Mouse (Mus musculus) heart, embryonic 12.5 days (tissue): Measurements from ENCODE around the gene Ephb2. TPM values are rescaled to one million over a fixed set of nuclear protein-coding genes. Genes with fewer than 3 reads are reported as not detected.

ENCODE experiments used
- ATAC-seq: fragments of 200-750 bp; cut with Nextera tagmentation; 2 replicates; pipeline ENCODE4 v1.8.0; 2017; ENCODE audit warnings: moderate TSS enrichment, moderate library complexity; ENCODE audit not compliant: insufficient number of reproducible peaks, low FRiP score
- H3K27ac ChIP-seq: fragments of 300-500 bp; sonication (generic); 2 replicates; pipeline ENCODE4 v1.5.1; 2016; ENCODE audit warnings: mild to moderate bottlenecking, moderate library complexity; ENCODE audit not compliant: poor library complexity, severe bottlenecking
- H3K27me3 ChIP-seq: fragments of 300-500 bp; sonication (generic); replicated peaks from 2 replicates; pipeline ENCODE4 v1.6.1; 2016; ENCODE audit warnings: mild to moderate bottlenecking, moderate library complexity
- H3K36me3 ChIP-seq: fragments of 300-500 bp; sonication (generic); 2 replicates; pipeline ENCODE4 v1.6.1; 2016; ENCODE audit warnings: mild to moderate bottlenecking, moderate library complexity
- H3K4me1 ChIP-seq: fragments of 300-500 bp; sonication (generic); replicated peaks from 2 replicates; pipeline ENCODE4 v1.6.1; 2016; ENCODE audit warnings: mild to moderate bottlenecking
- H3K4me2 ChIP-seq: fragments of 300-500 bp; sonication (generic); 2 replicates; pipeline ENCODE4 v1.6.1; 2016; ENCODE audit warnings: mild to moderate bottlenecking, moderate library complexity
- H3K4me3 ChIP-seq: fragments of 300-500 bp; sonication (generic); 2 replicates; pipeline ENCODE4 v1.5.1; 2016; ENCODE audit warnings: mild to moderate bottlenecking
- H3K9ac ChIP-seq: fragments of 300-500 bp; sonication (generic); 2 replicates; pipeline ENCODE4 v1.6.1; 2016; ENCODE audit warnings: mild to moderate bottlenecking, moderate library complexity
- H3K9me3 ChIP-seq: fragments of 300-500 bp; sonication (generic); replicated peaks from 2 replicates; pipeline ENCODE4 v1.6.1; 2016; ENCODE audit warnings: mild to moderate bottlenecking, moderate library complexity
- WGBS: fragments of 180-500 bp; shearing (Covaris S2); methylation state at CpG from one replicate; pipeline ENCODE4 v1.1.7; 2016; 5-methylcytosine and 5-hydroxymethylcytosine counted together
- polyA plus RNA-seq: library from polyadenylated mRNA; unstranded; fragments of >200 nt; fragmentation: Nextera tagmentation; extraction: Ambion mirVana; gene quantifications from 2 replicates; pipeline ENCODE4 v1.2.1, GENCODE M21; 2016

Gene Ephb2
- polyA plus RNA-seq, 1 experiment from 2014 or later: 1.5 TPM

DNA sequence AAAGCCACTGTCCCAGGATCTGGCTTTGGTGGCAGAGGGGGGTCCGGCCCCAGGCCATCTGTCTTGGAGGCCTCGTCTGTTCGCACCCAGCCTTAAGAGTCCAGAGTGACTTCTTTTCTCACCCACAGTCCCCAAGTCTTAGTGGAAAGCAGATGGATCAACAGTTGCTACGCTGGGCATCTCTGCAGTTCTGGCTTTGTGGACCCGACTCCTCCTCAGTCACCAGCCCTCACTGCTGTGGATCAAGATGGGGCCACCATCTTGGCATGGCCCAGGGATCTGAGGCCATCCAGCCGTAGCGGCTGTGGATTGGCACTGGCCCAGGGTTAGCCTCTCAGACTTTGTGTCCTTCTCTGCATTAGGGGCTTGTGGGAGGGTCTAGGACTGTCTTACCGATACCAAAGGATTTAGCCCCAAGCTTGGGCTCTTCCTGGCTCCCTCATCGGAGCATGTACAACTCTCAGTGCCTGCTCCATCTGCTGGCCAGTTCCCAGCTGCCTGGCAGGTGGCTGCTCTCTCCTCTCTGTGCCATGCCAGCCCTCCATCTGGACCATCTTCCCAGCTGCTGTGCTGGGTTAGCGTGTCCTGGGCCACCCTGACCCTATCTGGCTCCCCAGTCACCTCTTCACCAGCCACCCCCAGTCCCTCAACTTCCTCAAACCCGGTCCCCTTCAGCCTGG lies 137.2 kb downstream of the Ephb2 start:
- Histone ChIP-seq H3K27ac (no peak overlapping the region), H3K4me2 (no peak overlapping the region), H3K4me3 (no peak overlapping the region), H3K36me3 (no peaks in the 10 kb centered on the region), H3K9ac (no peak overlapping the region), H3K27me3 (peaks cover 37% of the 10 kb centered on the region), H3K9me3 (no peaks in the 10 kb centered on the region), H3K4me1 (no peaks in the 10 kb centered on the region)
- 80% methylated on average over 11 of the region's 11 CpGs for WGBS
- no peak for ATAC-seq

DNA sequence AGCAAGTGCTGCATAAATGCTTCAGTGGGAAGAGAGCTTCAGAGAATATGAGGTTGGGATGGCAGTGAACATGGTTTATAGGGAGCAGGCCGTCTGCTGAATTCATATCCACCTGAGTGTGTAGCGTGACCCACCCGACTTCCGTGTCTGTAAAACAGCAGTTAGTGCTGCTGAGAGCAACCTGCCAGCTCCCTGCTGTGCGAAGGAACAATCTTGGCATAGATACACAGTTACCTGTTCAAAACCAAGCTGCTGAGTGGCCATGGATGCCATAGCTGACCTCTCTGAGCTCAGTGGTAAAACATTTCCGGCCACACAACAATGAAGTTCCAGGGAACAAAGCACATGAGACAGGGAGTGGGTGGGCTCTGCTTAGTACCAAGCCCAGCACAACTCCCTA lies 138.5 kb downstream of the Ephb2 start:
- 85% methylated on average over 6 of the region's 6 CpGs for WGBS

DNA sequence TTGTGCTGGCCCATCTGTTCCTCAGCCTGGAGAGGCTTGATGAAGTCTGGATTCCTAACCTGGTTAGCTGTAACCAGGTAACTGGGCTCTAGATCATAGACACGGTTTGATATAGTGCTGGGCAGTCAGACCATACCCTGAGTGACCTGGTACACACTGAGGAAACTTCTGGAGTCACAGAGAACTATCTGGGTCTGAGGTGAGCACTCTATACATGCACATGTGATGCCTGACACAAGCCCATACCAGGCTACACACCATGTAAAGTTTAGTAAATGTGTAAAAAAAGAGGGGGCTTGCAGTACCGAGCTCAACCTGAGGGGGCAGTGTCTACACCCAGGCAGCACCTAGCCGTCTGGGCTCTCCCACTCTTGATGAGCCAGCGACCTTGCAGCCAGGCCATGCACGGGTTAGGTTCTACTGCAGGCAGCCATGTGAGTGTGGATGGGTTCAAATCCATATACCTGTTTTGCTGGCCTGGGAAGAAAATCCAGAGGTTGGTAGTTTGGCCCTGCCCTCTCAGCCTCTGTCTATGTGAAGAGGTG lies 139.3 kb downstream of the Ephb2 start:
- Histone ChIP-seq H3K4me3 (no peak overlapping the region), H3K27me3 (peaks cover 34% of the 10 kb centered on the region), H3K27ac (no peak overlapping the region), H3K4me1 (no peaks in the 10 kb centered on the region), H3K9me3 (no peaks in the 10 kb centered on the region; the same call in 1 of the 2 replicates), H3K9ac (no peak overlapping the region), H3K4me2 (no peak overlapping the region), H3K36me3 (no peaks in the 10 kb centered on the region)
- WGBS: 21% methylated on average over 5 of the region's 5 CpGs
- ATAC-seq: no peak

More for the DNA sequence above, 138.5 kb downstream of the Ephb2 start:
- Histone ChIP-seq H3K9me3 (no peaks in the 10 kb centered on the region; the same call in 1 of the 2 replicates), H3K4me1 (no peaks in the 10 kb centered on the region), H3K4me3 (no peak overlapping the region), H3K27ac (no peak overlapping the region), H3K27me3 (peaks cover 32% of the 10 kb centered on the region), H3K36me3 (no peaks in the 10 kb centered on the region), H3K4me2 (no peak overlapping the region), H3K9ac (no peak overlapping the region)
- no peak for ATAC-seq

DNA sequence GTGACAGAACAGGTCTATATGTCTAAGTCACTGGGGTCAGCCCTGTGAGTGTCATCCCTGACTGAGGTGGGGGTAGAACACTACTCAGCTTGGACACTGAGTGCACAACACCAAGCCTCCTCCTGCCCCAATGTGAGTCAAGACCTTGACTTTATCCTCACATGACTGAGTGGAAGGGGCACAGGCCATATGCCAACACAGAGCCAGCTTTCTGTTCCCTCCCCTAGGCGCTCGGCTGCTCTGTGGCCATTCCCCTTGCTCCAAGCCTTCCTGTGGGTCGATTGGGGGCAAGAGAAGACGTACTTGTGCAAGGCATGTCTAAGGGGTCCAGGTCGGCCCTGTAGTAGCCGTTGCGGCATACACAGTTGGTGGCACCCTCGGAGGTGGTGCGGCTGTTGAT lies 140.1 kb downstream of the Ephb2 start:
- H3K4me2 ChIP-seq: no peak overlapping the region
- peaks cover 30% of the 10 kb centered on the region for H3K27me3 ChIP-seq
- no peak overlapping the region for H3K27ac ChIP-seq
- no peaks in the 10 kb centered on the region; the same call in 1 of the 2 replicates for H3K9me3 ChIP-seq
- WGBS: 88% methylated on average over 9 of the region's 9 CpGs
- no peak for ATAC-seq
- no peak overlapping the region for H3K4me3 ChIP-seq
- no peak overlapping the region for H3K9ac ChIP-seq
- H3K36me3 ChIP-seq: no peaks in the 10 kb centered on the region
- H3K4me1 ChIP-seq: no peaks in the 10 kb centered on the region

DNA sequence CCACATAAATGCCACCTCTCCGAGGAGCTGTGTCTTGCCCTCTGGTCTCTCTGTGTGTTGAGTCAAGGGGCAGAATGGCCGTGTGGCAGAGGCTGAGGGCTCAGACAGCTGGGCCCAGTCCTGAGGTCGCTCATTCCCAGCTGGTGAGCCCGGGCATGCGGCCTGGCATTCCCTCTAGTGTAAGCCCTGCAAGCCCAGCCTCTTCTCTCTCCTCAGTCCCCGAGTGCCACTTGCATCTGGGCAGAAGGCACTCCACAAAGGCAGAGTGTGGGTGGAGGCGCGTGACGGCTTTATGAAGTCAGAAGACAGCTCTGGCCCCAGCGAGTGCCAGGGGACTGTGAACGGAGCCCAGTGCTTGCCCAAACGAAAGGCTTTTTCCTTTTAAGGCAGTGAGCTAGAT lies 145.8 kb downstream of the Ephb2 start:
- Histone ChIP-seq H3K4me3 (no peak overlapping the region), H3K9me3 (no peaks in the 10 kb centered on the region; the same call in 1 of the 2 replicates), H3K36me3 (no peaks in the 10 kb centered on the region), H3K9ac (no peak overlapping the region), H3K4me2 (no peak overlapping the region), H3K27me3 (peaks cover 48% of the 10 kb centered on the region), H3K4me1 (0 out of 2 replicates have a peak, but pooled peaks cover 8% of the 10 kb centered on the region), H3K27ac (no peak overlapping the region)
- 82% methylated on average over 12 of the region's 12 CpGs for WGBS
- ATAC-seq: no peak

DNA sequence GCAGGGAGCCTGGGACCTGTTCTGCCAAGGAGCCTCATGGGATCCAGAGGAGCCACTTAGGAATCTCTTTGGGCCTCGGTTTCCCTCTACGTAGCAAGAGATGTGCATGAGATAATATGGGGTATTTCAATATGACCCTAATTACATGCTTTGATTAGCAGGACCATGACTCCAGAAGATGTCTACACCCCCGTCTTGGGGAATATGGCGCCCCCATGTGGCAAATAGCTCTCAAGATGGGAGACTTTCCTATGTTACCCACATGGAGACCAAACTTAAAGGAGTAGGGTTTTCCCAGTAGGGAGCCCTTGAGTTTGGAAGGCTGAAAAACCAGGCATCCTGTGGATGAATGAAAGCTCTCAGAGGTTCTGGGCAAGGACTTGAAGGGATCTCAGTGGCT lies 147.7 kb downstream of the Ephb2 start:
- no peaks in the 10 kb centered on the region for H3K36me3 ChIP-seq
- peaks cover 67% of the 10 kb centered on the region for H3K27me3 ChIP-seq
- WGBS: 62% methylated on average over 4 of the region's 4 CpGs
- H3K9me3 ChIP-seq: no peaks in the 10 kb centered on the region; the same call in 1 of the 2 replicates
- no peak overlapping the region for H3K4me3 ChIP-seq
- ATAC-seq: no peak
- no peak overlapping the region for H3K27ac ChIP-seq
- H3K4me2 ChIP-seq: no peak overlapping the region
- no peak overlapping the region for H3K9ac ChIP-seq
- 0 out of 2 replicates have a peak, but pooled peaks cover 8% of the 10 kb centered on the region for H3K4me1 ChIP-seq

DNA sequence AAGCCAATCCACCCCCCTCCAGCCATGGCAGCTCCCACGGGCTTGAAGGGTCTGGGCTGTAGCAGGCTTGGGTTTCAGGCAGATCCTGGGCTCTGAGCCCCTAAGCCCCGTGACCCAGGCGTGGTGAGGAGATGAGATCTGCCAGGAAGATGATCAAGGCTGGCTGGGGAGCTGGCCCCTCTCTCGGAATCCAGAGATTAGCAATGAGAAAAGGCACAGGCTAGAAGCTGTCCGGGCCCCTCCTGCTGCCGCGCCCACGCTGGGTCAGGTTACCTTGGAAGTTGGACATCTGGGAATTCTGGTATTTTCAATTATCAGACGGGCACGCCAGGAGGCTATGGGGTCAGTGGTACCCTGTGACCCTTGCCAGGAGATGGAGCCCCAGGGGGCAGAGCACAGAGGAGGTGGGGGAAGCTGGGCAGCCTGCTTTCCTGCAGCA lies 150.3 kb downstream of the Ephb2 start:
- H3K27ac ChIP-seq: no peak overlapping the region
- no peak overlapping the region for H3K4me3 ChIP-seq
- H3K27me3 ChIP-seq: peaks cover 75% of the 10 kb centered on the region
- H3K36me3 ChIP-seq: no peaks in the 10 kb centered on the region
- peaks cover 22% of the 10 kb centered on the region for H3K4me1 ChIP-seq
- H3K9ac ChIP-seq: no peak overlapping the region
- no peak for ATAC-seq
- WGBS: 56% methylated on average over 10 of the region's 10 CpGs
- H3K9me3 ChIP-seq: no peaks in the 10 kb centered on the region
- no peak overlapping the region for H3K4me2 ChIP-seq

DNA sequence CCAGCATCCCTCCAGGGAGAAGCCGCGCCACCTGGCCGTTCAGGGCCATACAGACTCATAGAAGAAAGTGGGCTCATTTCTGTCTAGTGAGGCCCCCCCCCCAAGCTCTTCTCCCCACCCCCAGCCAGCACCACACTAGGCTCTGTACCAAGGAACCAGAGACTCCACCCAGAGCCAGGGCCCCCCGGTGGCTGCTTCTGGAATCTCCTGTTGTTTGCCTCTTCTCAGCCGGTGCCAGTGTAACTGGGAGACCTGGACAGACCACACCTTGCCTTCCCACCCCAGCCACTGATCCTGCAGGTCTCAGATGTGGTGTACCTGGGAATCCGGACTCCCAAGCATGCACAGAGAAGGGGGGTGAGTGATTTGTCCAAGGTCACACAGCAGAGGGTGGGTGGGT lies 151.3 kb downstream of the Ephb2 start:
- no peak for ATAC-seq

DNA sequence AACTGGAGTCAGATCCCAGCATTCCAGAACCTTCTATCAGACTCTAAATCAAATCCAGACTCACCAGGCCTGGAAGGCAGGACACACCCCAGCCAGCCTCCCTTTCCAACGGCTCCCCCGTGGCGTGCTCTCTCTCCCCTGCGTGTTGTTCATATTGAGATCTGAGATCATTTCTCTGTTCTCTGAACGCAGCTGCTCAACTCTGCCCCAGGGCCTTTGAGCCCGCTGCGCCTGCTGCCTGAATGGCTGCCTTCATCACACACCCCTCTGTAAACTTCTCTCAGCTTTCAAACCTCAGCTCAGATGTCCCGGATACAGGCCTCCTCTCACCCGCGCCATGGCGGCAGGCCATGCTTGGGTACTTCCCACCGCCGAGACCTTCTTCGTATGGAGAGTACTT lies 155.1 kb downstream of the Ephb2 start:
- Histone ChIP-seq H3K27ac (no peak overlapping the region), H3K9me3 (no peaks in the 10 kb centered on the region), H3K4me3 (no peak overlapping the region), H3K27me3 (peaks cover 60% of the 10 kb centered on the region), H3K4me1 (peaks cover 30% of the 10 kb centered on the region), H3K9ac (no peak overlapping the region), H3K4me2 (no peak overlapping the region), H3K36me3 (no peaks in the 10 kb centered on the region)
- no peak for ATAC-seq
- 82% methylated on average over 14 of the region's 14 CpGs for WGBS

More for the DNA sequence above, 151.3 kb downstream of the Ephb2 start:
- peaks cover 25% of the 10 kb centered on the region for H3K4me1 ChIP-seq
- 68% methylated on average over 4 of the region's 6 CpGs for WGBS
- H3K27me3 ChIP-seq: peaks cover 72% of the 10 kb centered on the region
- no peak overlapping the region for H3K4me3 ChIP-seq
- H3K4me2 ChIP-seq: no peak overlapping the region
- no peak overlapping the region for H3K27ac ChIP-seq
- no peaks in the 10 kb centered on the region for H3K36me3 ChIP-seq
- H3K9ac ChIP-seq: no peak overlapping the region
- no peaks in the 10 kb centered on the region for H3K9me3 ChIP-seq

DNA sequence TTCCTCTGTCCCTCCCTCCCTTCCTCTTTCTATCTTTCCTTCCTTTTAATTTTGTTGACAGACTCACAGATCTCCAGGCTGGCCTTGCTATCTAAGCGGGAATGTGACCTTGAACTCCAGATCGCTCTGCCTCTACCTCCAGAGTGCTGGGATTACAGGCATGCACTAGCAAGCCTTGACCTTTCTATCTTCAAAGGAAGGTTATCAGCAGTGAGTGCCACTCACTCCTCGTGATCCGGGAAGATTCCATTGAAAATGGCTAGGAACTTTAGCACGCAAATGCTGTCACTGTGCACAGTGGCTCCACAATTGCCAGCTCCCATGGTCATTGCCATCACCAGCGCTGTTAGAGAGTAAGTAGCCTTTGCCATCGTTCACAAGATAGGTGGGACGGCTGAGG lies 156.6 kb downstream of the Ephb2 start:
- Histone ChIP-seq H3K4me3 (no peak overlapping the region), H3K4me1 (peaks cover 26% of the 10 kb centered on the region), H3K27me3 (peaks cover 46% of the 10 kb centered on the region), H3K9me3 (no peaks in the 10 kb centered on the region), H3K27ac (no peak overlapping the region), H3K36me3 (no peaks in the 10 kb centered on the region), H3K4me2 (no peak overlapping the region), H3K9ac (no peak overlapping the region)
- 43% methylated on average over 8 of the region's 8 CpGs for WGBS
- no peak for ATAC-seq

DNA sequence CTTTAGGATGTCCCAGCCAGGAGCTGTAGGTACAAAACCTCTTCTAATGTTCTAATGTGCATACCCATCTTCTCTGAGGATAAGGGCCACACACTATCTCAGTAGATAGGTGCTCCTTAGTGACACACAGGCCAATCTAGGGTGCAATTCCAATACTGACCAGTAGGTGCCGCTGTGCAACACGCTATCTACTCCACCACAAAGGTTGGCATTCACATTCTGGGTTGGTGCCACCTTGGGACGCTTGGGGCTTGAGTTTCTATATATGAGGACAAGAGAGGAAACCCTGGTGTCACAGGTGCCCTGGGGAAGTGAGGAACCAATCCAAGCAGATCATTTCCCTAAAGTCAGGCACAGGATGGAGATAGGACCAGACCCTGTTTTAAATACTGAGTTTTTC lies 157.3 kb downstream of the Ephb2 start:
- Histone ChIP-seq H3K27me3 (peaks cover 38% of the 10 kb centered on the region), H3K4me2 (no peak overlapping the region), H3K4me3 (no peak overlapping the region), H3K4me1 (peaks cover 26% of the 10 kb centered on the region), H3K27ac (no peak overlapping the region), H3K9ac (no peak overlapping the region), H3K9me3 (no peaks in the 10 kb centered on the region), H3K36me3 (no peaks in the 10 kb centered on the region)
- 5% methylated on average over 3 of the region's 3 CpGs for WGBS
- ATAC-seq: no peak
